Mouse (Mus musculus): Measurements from ENCODE around the gene Fermt2. TPM values are rescaled to one million over a fixed set of nuclear protein-coding genes. Genes with fewer than 3 reads are reported as not detected.

The Fermt2 gene
- polyA plus RNA-seq, 1 experiment = 46.3 TPM

- TF ChIP-seq POLR2A (IDR thresholded peaks at IDR 0.05; ENCODE audit: borderline replicate concordance, extremely low read depth, insufficient read depth, insufficient read length, poor library complexity, severe bottlenecking) = no peak
- no peak for TF ChIP-seq CTCF (IDR thresholded peaks at IDR 0.05; ENCODE audit: borderline replicate concordance, extremely low read depth, insufficient read depth, insufficient read length)
- DNase-seq (ENCODE audit: low read depth) = no peak
Observed at GRCm38 (mm10) chr14:45461945-45462344, 68.0 kb downstream of the Fermt2 start.

DNA sequence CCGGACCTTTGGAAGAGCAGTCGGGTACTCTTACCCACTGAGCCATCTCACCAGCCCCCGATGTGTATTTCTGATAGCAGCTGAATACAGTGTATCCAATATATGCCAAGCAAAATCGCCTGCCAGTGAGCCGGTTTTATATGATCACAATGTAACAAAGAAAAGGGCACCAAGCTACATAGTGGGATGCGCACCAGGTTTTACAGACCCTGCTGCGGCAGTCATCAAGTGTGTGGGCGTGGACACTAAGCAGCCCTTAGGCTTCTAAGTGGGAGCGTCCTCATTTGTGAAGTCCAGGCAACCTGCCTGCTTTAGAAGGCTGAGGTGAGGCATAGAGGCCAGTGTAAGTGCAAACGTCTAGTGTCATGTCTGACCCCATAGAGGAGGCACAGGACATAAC lies 69.4 kb downstream of the Fermt2 start:
- TF ChIP-seq CTCF (IDR thresholded peaks at IDR 0.05; ENCODE audit: borderline replicate concordance, extremely low read depth, insufficient read depth, insufficient read length) (no peak), POLR2A (IDR thresholded peaks at IDR 0.05; ENCODE audit: borderline replicate concordance, extremely low read depth, insufficient read depth, insufficient read length, poor library complexity, severe bottlenecking) (no peak)

GRCm38 (mm10) chr14:45459877-45460276 lies 70.0 kb downstream of the Fermt2 start:
- TF ChIP-seq CTCF (IDR thresholded peaks at IDR 0.05; ENCODE audit: borderline replicate concordance, extremely low read depth, insufficient read depth, insufficient read length) (no peak), POLR2A (IDR thresholded peaks at IDR 0.05; ENCODE audit: borderline replicate concordance, extremely low read depth, insufficient read depth, insufficient read length, poor library complexity, severe bottlenecking) (no peak)
- DNase-seq (ENCODE audit: low read depth) = no peak

More for the DNA sequence above, 69.4 kb downstream of the Fermt2 start:
- no peak for DNase-seq (ENCODE audit: low read depth)

- TF ChIP-seq POLR2A (IDR thresholded peaks at IDR 0.05; ENCODE audit: borderline replicate concordance, extremely low read depth, insufficient read depth, insufficient read length, poor library complexity, severe bottlenecking) = no peak
- TF ChIP-seq CTCF (IDR thresholded peaks at IDR 0.05; ENCODE audit: borderline replicate concordance, extremely low read depth, insufficient read depth, insufficient read length) = no peak
- DNase-seq (ENCODE audit: low read depth) = no peak
Observed at GRCm38 (mm10) chr14:45457003-45457402, 72.9 kb downstream of the Fermt2 start.

DNA sequence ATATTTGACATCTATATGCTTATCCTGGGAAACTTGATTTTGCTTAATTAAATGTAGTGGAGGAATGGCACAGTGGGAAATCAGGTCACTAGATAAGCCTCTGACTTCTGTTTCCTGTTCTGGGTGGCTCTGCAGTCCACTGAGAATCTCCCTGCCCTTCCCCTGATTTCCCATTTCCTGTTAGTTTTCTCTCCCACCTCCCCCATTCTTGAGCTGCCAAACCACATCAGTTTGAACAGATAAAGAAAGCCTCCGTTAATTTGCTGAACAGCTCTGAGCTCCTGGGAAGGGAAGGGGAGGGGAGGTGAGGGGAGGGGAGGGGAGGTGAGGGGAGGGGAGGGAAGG lies 73.4 kb downstream of the Fermt2 start:
- peak; percentile 67 for DNase-seq (ENCODE audit: low read depth)
- no peak for TF ChIP-seq POLR2A (IDR thresholded peaks at IDR 0.05; ENCODE audit: borderline replicate concordance, extremely low read depth, insufficient read depth, insufficient read length, poor library complexity, severe bottlenecking)

- DNase-seq (ENCODE audit: low read depth) = no peak
- TF ChIP-seq CTCF (IDR thresholded peaks at IDR 0.05; ENCODE audit: borderline replicate concordance, extremely low read depth, insufficient read depth, insufficient read length) (no peak), POLR2A (IDR thresholded peaks at IDR 0.05; ENCODE audit: borderline replicate concordance, extremely low read depth, insufficient read depth, insufficient read length, poor library complexity, severe bottlenecking) (no peak)
Observed at GRCm38 (mm10) chr14:45455651-45456501, 74.0 kb downstream of the Fermt2 start.

- TF ChIP-seq CTCF (IDR thresholded peaks at IDR 0.05; ENCODE audit: borderline replicate concordance, extremely low read depth, insufficient read depth, insufficient read length) (no peak), POLR2A (IDR thresholded peaks at IDR 0.05; ENCODE audit: borderline replicate concordance, extremely low read depth, insufficient read depth, insufficient read length, poor library complexity, severe bottlenecking) (no peak)
- DNase-seq (ENCODE audit: low read depth) = no peak
Observed at GRCm38 (mm10) chr14:45453538-45454233, 76.2 kb downstream of the Fermt2 start.

- DNase-seq (ENCODE audit: low read depth) = no peak
- no peak for TF ChIP-seq CTCF (IDR thresholded peaks at IDR 0.05; ENCODE audit: borderline replicate concordance, extremely low read depth, insufficient read depth, insufficient read length)
- TF ChIP-seq POLR2A (IDR thresholded peaks at IDR 0.05; ENCODE audit: borderline replicate concordance, extremely low read depth, insufficient read depth, insufficient read length, poor library complexity, severe bottlenecking) = no peak
Observed at GRCm38 (mm10) chr14:45452861-45453512, 76.9 kb downstream of the Fermt2 start.

GRCm38 (mm10) chr14:45452148-45452547 lies 77.8 kb downstream of the Fermt2 start:
- TF ChIP-seq POLR2A (IDR thresholded peaks at IDR 0.05; ENCODE audit: borderline replicate concordance, extremely low read depth, insufficient read depth, insufficient read length, poor library complexity, severe bottlenecking) (no peak), CTCF (IDR thresholded peaks at IDR 0.05; ENCODE audit: borderline replicate concordance, extremely low read depth, insufficient read depth, insufficient read length) (no peak)
- DNase-seq (ENCODE audit: low read depth) = no peak

GRCm38 (mm10) chr14:45451090-45451489 lies 78.8 kb downstream of the Fermt2 start:
- DNase-seq (ENCODE audit: low read depth) = peak; percentile 21
- no peak for TF ChIP-seq POLR2A (IDR thresholded peaks at IDR 0.05; ENCODE audit: borderline replicate concordance, extremely low read depth, insufficient read depth, insufficient read length, poor library complexity, severe bottlenecking)

DNA sequence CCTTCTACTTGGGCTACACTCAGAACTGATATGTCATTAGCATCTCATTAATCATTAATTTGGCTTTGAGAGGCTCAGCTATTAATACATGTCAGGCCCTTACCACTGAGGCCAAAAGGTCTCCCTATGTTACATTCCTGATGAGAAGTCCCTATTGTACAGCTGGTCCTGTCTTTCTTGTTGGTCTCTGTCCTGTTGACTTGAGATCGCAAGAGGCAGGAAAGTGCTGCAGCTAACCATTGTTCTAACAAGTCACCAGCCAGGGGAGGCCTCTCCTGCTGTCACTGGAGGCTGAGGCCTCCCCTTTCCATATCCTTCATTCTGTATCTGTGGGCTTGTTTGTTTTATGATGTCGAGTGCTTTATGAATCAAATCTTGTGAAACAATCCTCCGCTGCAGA lies 83.1 kb downstream of the Fermt2 start:
- no peak for DNase-seq (ENCODE audit: low read depth)
- TF ChIP-seq POLR2A (IDR thresholded peaks at IDR 0.05; ENCODE audit: borderline replicate concordance, extremely low read depth, insufficient read depth, insufficient read length, poor library complexity, severe bottlenecking) (no peak), CTCF (IDR thresholded peaks at IDR 0.05; ENCODE audit: borderline replicate concordance, extremely low read depth, insufficient read depth, insufficient read length) (no peak)

All from brain, embryonic 14.5 days (tissue).